Mouse (Mus musculus): ENCODE data around the gene Ntm.

The Ntm gene

GRCm38 (mm10) chr9:29451232-29451631, 511.7 kb downstream of the Ntm start:
- DNase-seq, result no peak

GRCm38 (mm10) chr9:29444001-29444400, 518.9 kb downstream of the Ntm start:
- DNase-seq, result no peak

- no peak for DNase-seq
Measured at GRCm38 (mm10) chr9:29439401-29439800, 523.5 kb downstream of the Ntm start.

GRCm38 (mm10) chr9:29434611-29435010, 528.3 kb downstream of the Ntm start:
- no peak for DNase-seq

- DNase-seq, result no peak
Measured at GRCm38 (mm10) chr9:29433910-29434309, 529.0 kb downstream of the Ntm start.

GRCm38 (mm10) chr9:29433156-29433555, 529.8 kb downstream of the Ntm start:
- DNase-seq, result no peak

- no peak for DNase-seq
Measured at GRCm38 (mm10) chr9:29431590-29431989, 531.4 kb downstream of the Ntm start.

GRCm38 (mm10) chr9:29430189-29430588, 532.8 kb downstream of the Ntm start:
- no peak for DNase-seq

- DNase-seq, result no peak
Measured at GRCm38 (mm10) chr9:29428322-29428721, 534.6 kb downstream of the Ntm start.

- no peak for DNase-seq
Measured at GRCm38 (mm10) chr9:29426261-29426660, 536.7 kb downstream of the Ntm start.

- no peak for DNase-seq
Measured at GRCm38 (mm10) chr9:29415578-29415977, 547.4 kb downstream of the Ntm start.

- no peak for DNase-seq
Measured at GRCm38 (mm10) chr9:29413126-29413525, 549.8 kb downstream of the Ntm start.

GRCm38 (mm10) chr9:29412181-29412771, 550.7 kb downstream of the Ntm start:
- DNase-seq, result peak; percentile 75

- DNase-seq, result peak; percentile 70
Measured at GRCm38 (mm10) chr9:29411408-29412180, 551.3 kb downstream of the Ntm start.

GRCm38 (mm10) chr9:29410728-29411407, 552.1 kb downstream of the Ntm start:
- no peak for DNase-seq

- no peak for DNase-seq
Measured at GRCm38 (mm10) chr9:29410284-29410683, 552.7 kb downstream of the Ntm start.

GRCm38 (mm10) chr9:29409216-29409907, 553.6 kb downstream of the Ntm start:
- DNase-seq, result no peak

- DNase-seq, result no peak
Measured at GRCm38 (mm10) chr9:29407954-29408353, 555.0 kb downstream of the Ntm start.

- no peak for DNase-seq
Measured at GRCm38 (mm10) chr9:29406973-29407372, 556.0 kb downstream of the Ntm start.

- no peak for DNase-seq
Measured at GRCm38 (mm10) chr9:29406046-29406445, 556.9 kb downstream of the Ntm start.

GRCm38 (mm10) chr9:29400151-29400550, 562.8 kb downstream of the Ntm start:
- DNase-seq, result no peak

- DNase-seq, result no peak
Measured at GRCm38 (mm10) chr9:29396101-29396500, 566.8 kb downstream of the Ntm start.

GRCm38 (mm10) chr9:29393136-29393535, 569.8 kb downstream of the Ntm start:
- DNase-seq, result no peak

Data from right cerebral cortex, postnatal 25 days (tissue).